Mouse (Mus musculus) adrenal gland, adult 8-10 months (tissue): ENCODE measurements around the gene Ldb2. TPM values are rescaled to one million over a fixed set of nuclear protein-coding genes. Genes with fewer than 3 reads are reported as not detected.
A peak's percentile ranks its signal among the peaks of the same experiment; 100 is the strongest.

ENCODE experiments used
- DNase-seq: peaks from one replicate; pipeline ENCODE4 v3.0.0; 2022
- total RNA-seq, 4 experiments: library from RNA; stranded (reverse); gene quantifications; 2 replicates each; pipeline ENCODE4 v1.2.4; 2022

Ldb2 gene
- total RNA-seq, 4 experiments from 2014 or later, result 20.5 to 36.8 (median 26.7) TPM

DNA sequence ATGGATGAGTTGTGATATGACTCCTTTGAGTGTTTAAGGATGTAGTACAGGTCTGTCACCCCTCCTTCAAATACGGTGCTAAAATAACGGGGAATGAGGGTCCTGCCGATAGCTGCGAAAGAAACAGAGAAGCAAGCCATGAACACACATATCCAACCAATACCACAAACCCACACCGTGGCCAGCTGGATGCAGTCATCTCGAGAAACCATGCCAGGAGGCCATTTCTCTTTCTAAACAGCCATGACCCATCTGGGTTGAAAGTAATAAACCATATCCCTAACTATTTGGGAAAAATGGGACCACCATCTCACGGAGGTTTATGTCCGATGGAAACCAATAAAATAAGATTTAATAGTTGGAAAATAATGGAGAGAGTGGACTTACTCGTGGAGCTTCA lies 257.7 kb downstream of the Ldb2 start:
- no peak for DNase-seq

DNA sequence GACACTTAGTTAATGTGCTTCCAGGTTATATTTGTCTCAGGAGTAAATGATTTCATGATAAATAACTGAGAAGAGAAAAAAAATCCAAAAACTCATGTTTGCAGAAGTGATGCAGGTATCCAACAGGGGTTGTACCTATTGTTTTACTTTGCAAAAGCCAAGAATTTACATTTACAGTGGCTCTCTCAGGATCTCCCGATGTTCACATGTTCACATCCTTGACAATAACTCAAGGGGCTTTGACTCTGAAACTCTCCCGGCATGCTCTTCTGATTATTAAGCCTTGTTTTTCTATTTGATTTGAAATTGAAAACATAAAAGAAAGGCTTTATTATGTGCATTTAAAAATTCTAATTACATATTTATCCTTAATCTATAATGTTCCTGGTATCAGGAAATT lies 260.8 kb downstream of the Ldb2 start:
- no peak for DNase-seq

DNA sequence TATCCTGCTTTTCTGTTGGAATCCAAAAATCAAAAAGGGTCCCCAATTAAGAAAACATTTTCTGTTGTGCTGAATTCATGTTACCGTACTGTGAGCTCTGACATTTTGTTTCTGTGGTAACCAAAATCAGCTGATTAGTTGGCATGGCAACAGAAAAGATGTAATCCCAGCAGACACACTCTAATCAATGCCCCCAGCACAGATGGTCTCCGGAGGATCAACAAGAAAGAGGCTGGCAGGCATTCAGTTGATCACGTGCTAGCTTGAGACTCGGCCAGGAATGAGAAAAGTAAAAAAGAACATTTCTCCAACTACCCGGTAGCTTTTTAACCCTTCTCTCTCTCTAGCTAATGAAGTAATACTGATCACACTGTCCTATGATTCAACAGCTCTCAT lies 261.5 kb downstream of the Ldb2 start:
- no peak for DNase-seq

DNA sequence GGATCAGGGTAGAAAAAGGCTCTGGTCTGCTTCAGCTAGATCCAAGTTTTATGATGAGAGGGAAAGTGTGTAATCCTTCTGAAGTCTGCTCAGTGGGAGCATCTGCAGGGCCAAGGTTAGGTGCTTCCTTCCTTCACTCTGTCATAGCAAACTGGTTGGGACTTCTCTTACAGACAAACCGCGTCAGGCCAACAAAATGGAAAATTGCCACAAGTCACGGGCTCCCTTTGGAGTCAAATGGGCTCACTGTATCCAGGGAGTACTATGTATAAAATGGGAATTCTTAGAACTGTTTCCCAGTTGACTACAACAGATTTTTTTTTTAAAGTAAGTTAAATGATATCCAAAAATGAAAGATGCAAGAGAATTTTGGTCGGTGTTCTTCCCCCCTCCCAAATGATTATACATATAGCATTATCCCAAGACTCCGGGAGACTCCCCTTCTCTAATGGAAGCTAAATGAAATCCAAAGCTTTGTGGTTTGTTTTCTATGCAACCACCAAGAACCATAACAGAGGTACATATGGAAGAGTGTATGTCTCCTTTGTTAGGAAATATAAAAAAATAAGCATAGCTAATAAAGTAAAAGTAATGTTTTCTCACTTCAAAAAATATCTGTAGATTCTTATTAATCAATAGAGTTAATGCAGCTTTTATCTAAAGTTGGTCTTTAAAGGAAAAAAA lies 262.0 kb downstream of the Ldb2 start:
- DNase-seq, result no peak

DNA sequence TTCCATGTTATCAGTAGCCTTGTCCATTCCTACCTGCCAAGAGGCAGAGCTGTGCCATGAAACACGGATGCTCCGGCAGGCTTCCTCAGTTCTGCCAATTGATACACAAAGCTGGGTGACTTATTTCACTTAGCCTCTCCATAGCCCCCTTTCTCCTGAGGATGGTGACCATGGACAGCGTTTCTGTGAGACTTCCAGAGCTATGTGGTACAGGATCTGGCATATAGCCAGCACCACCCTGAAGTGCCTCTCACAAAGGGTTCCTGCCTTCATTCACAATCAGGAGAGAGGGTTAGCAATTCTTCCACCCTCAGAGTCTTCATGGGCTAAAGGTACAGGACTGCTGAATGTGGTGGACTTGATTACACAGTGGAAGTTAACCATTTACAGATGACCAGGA lies 270.0 kb downstream of the Ldb2 start:
- no peak for DNase-seq

DNA sequence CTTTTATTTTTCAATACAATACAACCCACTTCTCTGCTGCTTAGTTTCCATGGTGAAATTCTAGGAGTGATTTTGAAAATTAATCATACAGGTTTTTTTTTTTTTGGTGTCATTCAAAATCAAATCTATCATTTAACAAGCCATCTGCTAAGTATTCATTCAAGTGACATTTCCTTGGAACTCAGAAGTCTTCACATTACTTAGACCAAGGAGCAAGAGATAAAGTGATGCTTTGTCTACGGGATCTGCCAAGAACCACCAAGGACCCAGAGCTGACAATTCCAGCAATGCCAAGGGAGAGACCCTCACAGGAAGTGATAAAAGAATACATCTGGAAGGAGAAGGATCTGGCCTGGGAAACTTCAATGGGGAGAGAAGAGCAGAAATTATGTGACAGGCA lies 270.5 kb downstream of the Ldb2 start:
- DNase-seq, result no peak

DNA sequence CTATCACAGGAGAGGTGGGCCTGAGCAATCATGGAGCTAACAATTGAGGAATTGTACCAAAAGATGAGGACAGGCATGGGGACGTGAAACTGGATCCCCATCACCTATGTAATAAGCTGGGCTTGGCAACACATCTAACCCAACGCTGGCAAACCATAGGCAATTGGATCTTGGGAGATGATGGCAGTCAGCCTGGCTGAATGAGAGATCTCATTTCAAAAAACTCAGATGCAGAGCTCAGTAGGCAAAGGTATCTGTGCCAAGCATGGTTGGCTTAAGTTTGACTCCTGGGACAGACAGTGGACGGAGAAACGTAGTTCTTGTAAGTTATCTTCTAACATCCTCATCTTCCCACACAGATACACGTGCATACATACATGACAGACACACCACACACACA lies 294.3 kb downstream of the Ldb2 start:
- no peak for DNase-seq

DNA sequence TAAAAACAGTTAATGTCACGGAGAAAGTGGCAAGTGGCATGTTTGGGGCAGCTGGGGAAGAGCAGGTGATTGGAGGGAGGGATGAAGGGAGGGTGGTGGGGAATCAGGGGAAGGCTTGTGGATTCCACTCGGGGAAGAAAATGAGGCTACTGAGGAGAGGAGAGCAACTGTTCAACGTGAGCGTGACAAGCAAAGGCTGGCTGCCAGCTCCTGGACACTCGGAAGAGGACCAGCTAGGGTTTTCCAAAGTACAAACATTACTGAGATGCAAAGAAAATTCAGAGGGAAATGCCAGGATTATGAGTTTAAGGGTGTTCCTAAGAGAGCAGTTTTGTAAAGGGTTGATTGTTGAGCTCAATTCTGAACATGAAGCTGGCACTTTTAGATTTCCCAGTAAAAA lies 294.7 kb downstream of the Ldb2 start:
- no peak for DNase-seq

DNA sequence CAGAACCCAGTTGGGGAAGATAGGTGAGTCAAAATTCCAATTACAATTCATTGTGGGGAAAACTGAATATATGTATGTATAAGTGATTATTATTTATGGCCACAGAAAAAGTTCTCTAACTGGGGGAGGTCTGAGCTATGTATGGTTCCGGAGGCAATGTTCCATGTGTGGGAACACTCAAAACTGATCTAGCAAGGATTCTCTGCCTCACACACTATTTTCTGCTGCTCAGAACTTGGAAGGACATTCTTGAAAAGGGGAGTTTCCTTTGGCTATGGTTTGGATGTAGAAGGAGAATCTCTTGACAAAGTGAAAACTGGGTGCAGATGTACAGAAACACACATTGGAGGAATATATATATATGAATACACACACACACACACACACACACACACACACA lies 301.3 kb downstream of the Ldb2 start:
- no peak for DNase-seq

DNA sequence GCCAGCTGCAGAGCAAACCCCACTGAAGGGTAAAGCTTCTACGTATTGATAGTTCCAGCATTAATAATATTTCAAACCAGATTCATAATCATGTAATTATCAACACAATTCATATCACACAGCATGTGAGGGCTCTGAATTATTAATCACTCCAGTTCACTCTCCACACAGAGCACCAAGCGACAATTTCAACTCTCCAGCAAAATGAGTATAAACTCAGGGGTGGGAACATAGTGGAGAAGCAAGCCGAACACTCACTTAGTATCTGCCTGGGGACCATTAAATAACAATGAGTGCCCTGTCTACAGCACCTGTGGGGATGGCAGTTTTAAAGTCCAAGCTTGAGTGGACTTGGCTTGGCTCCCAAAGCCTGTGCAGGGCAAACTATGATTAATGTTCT lies 302.6 kb downstream of the Ldb2 start:
- no peak for DNase-seq

DNA sequence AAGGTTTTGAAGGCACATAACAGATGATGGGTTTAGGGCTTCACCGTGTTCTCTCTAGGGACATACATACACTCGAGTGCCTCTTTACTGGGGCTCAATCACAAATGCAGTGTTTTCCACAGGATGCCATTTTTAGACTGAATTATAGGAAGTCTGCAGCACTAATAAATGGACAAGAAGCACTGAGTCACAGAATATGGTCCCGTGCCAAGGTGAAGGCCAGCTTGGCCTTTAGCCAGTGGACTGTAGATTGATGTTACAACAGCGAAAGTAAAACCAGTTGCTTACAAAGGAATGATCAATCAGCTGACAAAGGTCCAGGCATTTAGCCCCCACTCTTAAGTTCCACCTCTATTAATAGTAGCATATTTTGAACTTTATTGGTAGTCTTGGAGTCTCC lies 304.4 kb downstream of the Ldb2 start:
- peak; percentile 88 for DNase-seq

DNA sequence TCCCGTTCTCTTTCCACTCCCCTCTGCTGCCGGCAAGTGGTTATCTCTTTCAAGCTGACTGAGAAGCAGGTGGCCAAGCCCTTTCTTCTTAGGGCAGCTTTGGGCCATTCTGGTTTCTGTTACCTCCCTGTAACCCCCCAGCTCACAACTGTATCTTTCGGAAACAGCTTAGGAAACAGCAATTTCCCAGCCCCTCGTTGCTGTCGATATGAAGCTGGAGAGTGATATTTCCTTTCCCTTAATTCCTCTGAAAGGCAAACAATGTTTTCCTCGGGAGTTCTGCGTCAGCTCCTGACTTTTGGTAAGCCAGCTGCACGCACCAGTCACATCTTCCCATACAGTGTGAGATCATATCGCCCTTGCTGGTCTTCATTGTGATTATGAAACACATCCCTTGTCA lies 305.3 kb downstream of the Ldb2 start:
- no peak for DNase-seq

DNA sequence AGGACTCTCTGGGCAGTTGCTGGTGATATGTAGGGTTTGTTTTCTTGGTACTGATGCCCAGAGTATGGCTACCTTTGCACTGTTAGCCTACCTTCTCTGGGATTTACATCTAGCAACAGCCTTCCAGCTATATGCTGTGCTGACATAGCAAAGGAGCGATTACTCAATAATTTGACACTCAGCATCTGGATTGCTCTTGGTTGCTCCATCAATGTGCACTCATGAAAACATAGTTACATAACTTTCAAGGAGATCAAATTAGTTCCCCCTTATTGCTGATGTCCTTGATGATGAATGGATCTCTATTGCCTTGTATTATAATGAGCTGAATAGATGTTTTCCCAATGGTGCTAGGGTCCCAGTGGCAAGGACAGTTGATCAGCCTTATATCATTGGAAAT lies 308.0 kb downstream of the Ldb2 start:
- no peak for DNase-seq

DNA sequence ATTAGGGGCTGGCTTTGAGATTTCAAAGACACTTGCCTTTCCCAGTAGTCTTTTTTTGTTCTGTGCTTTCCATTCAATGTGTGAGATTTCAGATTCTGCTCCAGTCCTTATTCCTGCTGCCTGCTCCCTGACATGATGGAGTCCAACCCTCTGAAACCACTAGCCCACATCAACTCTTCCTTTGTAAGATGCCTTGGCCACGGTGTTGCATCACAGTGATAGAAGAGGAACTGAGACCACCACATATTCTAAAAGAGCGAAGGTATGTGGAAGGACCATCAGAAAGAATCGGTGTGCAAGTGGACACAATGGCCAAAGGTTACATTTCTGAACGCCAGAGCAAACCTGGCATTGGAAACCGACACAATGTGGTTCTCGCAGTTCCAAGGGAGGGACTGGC lies 309.0 kb downstream of the Ldb2 start:
- DNase-seq, result no peak

DNA sequence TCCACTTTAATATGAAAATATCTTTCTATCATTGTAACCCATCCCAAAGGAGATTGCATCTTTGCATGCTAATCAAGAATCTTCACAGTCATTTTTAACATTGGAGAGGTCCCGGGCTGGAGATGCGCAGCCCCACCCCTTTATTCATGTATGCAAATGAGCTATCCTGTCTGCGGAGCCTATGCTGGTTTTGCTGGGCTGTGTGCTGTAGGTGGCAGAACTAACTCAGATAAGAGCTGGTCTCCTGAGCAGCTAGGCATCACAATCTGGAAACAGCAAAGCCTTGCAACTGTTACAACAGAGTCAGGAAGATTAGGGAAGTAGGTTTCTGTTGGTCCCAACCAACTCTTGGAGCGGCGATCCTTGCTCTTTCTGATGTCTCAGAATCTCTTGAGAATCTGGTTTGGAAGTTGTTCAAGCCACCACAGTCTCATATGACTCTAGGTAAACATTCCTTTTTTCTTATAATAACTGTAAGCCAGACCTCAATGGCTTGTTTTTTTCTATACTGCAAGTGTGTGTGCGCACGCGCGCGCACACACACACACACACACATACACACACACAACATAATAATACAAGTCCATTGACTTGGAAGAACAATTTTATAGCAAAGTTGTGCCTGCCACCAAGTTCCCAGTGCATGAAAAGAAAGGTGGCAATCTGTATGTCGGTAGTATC lies 315.9 kb downstream of the Ldb2 start:
- DNase-seq, result no peak

DNA sequence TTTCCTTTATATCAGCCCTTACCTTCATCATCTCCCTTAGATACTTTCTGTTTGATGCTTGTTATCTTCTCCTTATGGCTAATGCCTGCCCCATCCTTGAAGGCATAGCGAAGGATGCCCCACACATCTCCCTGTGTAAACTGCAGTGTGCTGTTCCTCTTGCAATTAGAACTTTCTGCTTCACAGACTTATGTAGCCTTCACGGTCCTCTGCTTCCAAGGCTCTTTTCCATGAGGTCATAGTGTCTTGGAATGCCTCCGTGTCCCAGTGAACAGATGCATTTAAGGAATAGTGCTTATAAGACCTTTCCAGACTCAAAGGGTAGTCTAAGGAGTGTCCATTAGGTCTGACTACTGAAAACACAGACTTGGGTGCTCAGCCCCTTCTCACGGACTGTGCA lies 318.1 kb downstream of the Ldb2 start:
- DNase-seq, result no peak

DNA sequence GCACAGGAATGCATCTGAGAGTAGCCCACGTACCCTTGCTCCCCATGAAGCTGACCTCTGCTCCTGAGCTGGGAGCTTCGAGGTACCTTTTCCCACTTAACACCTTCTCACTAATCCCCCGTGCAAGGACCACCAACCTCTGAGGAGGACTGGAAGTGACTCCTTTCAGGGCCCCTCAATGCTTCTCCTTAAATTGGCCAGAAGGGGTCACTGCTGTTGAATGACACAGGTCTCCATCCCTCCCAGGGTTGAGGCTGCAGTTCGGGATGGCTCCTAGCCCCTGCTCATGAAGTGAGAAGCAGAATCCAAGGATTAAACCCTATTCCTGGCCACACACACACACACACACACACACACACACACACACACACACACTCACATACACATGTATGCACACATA lies 323.1 kb downstream of the Ldb2 start:
- no peak for DNase-seq

DNA sequence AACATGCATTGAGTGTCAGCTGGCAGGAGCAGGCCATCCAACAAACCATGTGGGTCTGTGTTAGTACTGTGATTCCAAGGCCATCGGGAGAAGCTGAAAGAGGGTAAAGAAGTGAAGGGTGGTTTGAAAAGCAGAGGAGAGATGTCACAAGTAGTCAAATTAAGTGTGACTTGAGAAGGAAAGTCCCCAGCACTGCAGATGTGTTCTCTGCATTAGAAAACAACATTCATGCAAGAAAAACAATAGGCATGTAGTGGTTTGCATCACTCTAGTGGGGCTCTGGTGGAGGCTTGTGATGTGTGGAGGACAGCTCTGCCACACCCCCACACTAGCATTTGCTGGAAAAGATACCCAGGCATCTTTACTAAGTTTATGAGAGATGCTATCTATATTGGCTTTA lies 323.9 kb downstream of the Ldb2 start:
- DNase-seq, result no peak

DNA sequence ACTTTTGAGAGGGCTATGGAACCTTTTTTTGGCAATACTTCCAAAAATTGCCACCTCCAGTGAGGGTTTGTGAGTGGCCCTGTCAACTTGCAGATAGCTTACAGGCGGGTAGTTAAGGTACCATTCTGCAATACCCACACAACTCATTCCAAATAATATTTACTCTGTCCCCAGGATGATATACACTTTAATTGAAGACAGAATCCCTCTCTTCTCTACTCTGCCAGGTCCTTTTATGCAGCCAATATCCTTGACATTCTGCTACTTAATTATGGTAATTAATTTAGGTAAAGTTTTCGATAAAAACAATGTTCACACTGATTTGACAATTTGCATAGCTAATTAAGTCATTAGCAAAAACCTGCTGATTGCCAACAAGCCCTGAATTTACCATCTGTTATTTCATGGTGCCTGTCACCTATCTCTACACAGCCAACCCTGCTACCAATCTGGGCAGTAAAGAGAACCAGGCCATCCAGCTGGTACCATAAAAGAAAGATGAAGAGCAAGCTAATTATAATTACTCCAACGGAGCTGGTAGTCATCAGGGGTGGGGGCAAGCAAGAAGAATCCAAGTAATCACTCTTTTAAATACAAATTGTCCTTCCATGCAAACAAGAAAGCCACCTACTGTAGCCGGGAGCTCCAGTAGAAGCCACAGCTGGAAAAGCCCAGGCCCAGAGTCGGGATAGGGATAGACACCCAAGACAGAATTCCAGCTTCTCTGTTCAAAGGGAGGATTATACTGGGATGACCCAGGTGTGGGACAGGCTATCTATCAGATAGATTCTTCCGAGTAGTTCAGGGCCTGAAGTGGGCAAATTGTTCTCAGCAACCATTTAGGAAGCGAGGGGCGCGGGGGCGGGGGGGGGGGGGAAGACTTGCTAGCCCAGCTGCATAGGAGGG lies 325.4 kb downstream of the Ldb2 start:
- no peak for DNase-seq

DNA sequence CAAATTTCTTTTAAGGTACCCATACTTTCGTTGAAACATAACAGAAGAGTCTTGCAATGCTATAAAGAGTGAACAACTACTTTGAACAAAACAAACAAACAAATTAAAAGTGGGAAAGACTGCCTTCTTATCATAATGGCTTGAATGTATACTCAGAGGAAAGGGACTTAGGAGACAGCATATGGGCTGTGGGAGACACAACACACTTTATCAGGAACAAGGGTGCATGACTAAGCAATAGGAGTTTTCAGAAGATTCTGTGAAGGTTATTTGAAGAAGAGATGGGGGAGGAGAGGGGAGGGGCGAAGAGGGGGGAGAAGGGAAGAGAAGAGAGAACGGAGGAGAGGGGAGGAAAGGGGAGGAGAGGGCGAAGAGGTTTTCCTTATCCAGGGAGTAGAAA lies 334.2 kb downstream of the Ldb2 start:
- DNase-seq, result no peak
